Mouse (Mus musculus): ENCODE results near the gene Otx2. TPM values are rescaled to one million over a fixed set of nuclear protein-coding genes. Genes with fewer than 3 reads are reported as not detected.

The Otx2 gene
- polyA plus RNA-seq, 1 experiment: not detected

- TF ChIP-seq POLR2A (IDR thresholded peaks at IDR 0.05; ENCODE audit: low read depth, low read length) (no peak), CTCF (IDR thresholded peaks at IDR 0.05; ENCODE audit: extremely low read depth, insufficient read depth, insufficient read length, insufficient replicate concordance) (no peak)
- H3K4me1 ChIP-seq (ENCODE audit: control insufficient read depth, insufficient read depth, insufficient read length): no peaks in the 10 kb centered on the region
- H3K4me3 ChIP-seq (ENCODE audit: extremely low read depth, insufficient read depth, insufficient read length): no peak overlapping the region
- H3K27ac ChIP-seq (ENCODE audit: insufficient read depth, low read length): no peak overlapping the region
- peaks cover 10% of the 10 kb centered on the region for H3K27me3 ChIP-seq (ENCODE audit: control insufficient read depth, insufficient read depth, low read length)
- no peaks in the 10 kb centered on the region for H3K36me3 ChIP-seq (ENCODE audit: control insufficient read depth, insufficient read depth, low read length)
- no peak for DNase-seq (ENCODE audit: low read depth in 1 of 2, low spot score in 2 of 2)
- 18% methylated on average over 22 of the region's 22 CpGs for WGBS
Observed at GRCm38 (mm10) chr14:48653676-48654510, 19.7 kb downstream of the Otx2 start.

- WGBS: 67% methylated on average over 3 of the region's 3 CpGs
- peaks cover 12% of the 10 kb centered on the region for H3K27me3 ChIP-seq (ENCODE audit: control insufficient read depth, insufficient read depth, low read length)
- no peaks in the 10 kb centered on the region for H3K36me3 ChIP-seq (ENCODE audit: control insufficient read depth, insufficient read depth, low read length)
Observed at GRCm38 (mm10) chr14:48653081-48653480, 20.5 kb downstream of the Otx2 start.

GRCm38 (mm10) chr14:48652256-48652655 is 21.4 kb downstream of the Otx2 start:
- TF ChIP-seq POLR2A (IDR thresholded peaks at IDR 0.05; ENCODE audit: low read depth, low read length) (no peak), CTCF (IDR thresholded peaks at IDR 0.05; ENCODE audit: extremely low read depth, insufficient read depth, insufficient read length, insufficient replicate concordance) (no peak)
- no peaks in the 10 kb centered on the region for H3K36me3 ChIP-seq (ENCODE audit: control insufficient read depth, insufficient read depth, low read length)
- H3K27ac ChIP-seq (ENCODE audit: insufficient read depth, low read length): no peak overlapping the region
- no peak for DNase-seq (ENCODE audit: low read depth in 1 of 2, low spot score in 2 of 2)
- H3K4me1 ChIP-seq (ENCODE audit: control insufficient read depth, insufficient read depth, insufficient read length): no peaks in the 10 kb centered on the region
- WGBS: 37% methylated on average over 12 of the region's 12 CpGs
- no peak overlapping the region for H3K4me3 ChIP-seq (ENCODE audit: extremely low read depth, insufficient read depth, insufficient read length)
- peaks cover 12% of the 10 kb centered on the region for H3K27me3 ChIP-seq (ENCODE audit: control insufficient read depth, insufficient read depth, low read length)

More at GRCm38 (mm10) chr14:48653081-48653480, 20.5 kb downstream of the Otx2 start:
- Histone ChIP-seq H3K4me1 (ENCODE audit: control insufficient read depth, insufficient read depth, insufficient read length) (no peaks in the 10 kb centered on the region), H3K4me3 (ENCODE audit: extremely low read depth, insufficient read depth, insufficient read length) (no peak overlapping the region), H3K27ac (ENCODE audit: insufficient read depth, low read length) (no peak overlapping the region)
- TF ChIP-seq POLR2A (IDR thresholded peaks at IDR 0.05; ENCODE audit: low read depth, low read length) (no peak), CTCF (IDR thresholded peaks at IDR 0.05; ENCODE audit: extremely low read depth, insufficient read depth, insufficient read length, insufficient replicate concordance) (no peak)
- DNase-seq (ENCODE audit: low read depth in 1 of 2, low spot score in 2 of 2): no peak

GRCm38 (mm10) chr14:48651471-48652211 is 22.0 kb downstream of the Otx2 start:
- DNase-seq (ENCODE audit: low read depth in 1 of 2, low spot score in 2 of 2): no peak
- Histone ChIP-seq H3K4me1 (ENCODE audit: control insufficient read depth, insufficient read depth, insufficient read length) (no peaks in the 10 kb centered on the region), H3K4me3 (ENCODE audit: extremely low read depth, insufficient read depth, insufficient read length) (no peak overlapping the region), H3K27ac (ENCODE audit: insufficient read depth, low read length) (no peak overlapping the region), H3K27me3 (ENCODE audit: control insufficient read depth, insufficient read depth, low read length) (peaks cover 12% of the 10 kb centered on the region), H3K36me3 (ENCODE audit: control insufficient read depth, insufficient read depth, low read length) (no peaks in the 10 kb centered on the region)
- WGBS: 11% methylated on average over 26 of the region's 26 CpGs
- TF ChIP-seq CTCF (IDR thresholded peaks at IDR 0.05; ENCODE audit: extremely low read depth, insufficient read depth, insufficient read length, insufficient replicate concordance) (no peak), POLR2A (IDR thresholded peaks at IDR 0.05; ENCODE audit: low read depth, low read length) (no peak)

- Histone ChIP-seq H3K4me3 (ENCODE audit: extremely low read depth, insufficient read depth, insufficient read length) (no peak overlapping the region), H3K27ac (ENCODE audit: insufficient read depth, low read length) (no peak overlapping the region), H3K36me3 (ENCODE audit: control insufficient read depth, insufficient read depth, low read length) (no peaks in the 10 kb centered on the region), H3K4me1 (ENCODE audit: control insufficient read depth, insufficient read depth, insufficient read length) (no peaks in the 10 kb centered on the region), H3K27me3 (ENCODE audit: control insufficient read depth, insufficient read depth, low read length) (no peaks in the 10 kb centered on the region)
- TF ChIP-seq CTCF (IDR thresholded peaks at IDR 0.05; ENCODE audit: extremely low read depth, insufficient read depth, insufficient read length, insufficient replicate concordance) (no peak), POLR2A (IDR thresholded peaks at IDR 0.05; ENCODE audit: low read depth, low read length) (no peak)
- WGBS: 86% methylated on average over 12 of the region's 12 CpGs
- no peak for DNase-seq (ENCODE audit: low read depth in 1 of 2, low spot score in 2 of 2)
Observed at GRCm38 (mm10) chr14:48641462-48642395, 31.9 kb downstream of the Otx2 start.

- 94% methylated on average over 3 of the region's 3 CpGs for WGBS
- TF ChIP-seq POLR2A (IDR thresholded peaks at IDR 0.05; ENCODE audit: low read depth, low read length) (no peak), CTCF (IDR thresholded peaks at IDR 0.05; ENCODE audit: extremely low read depth, insufficient read depth, insufficient read length, insufficient replicate concordance) (no peak)
- Histone ChIP-seq H3K4me3 (ENCODE audit: extremely low read depth, insufficient read depth, insufficient read length) (no peak overlapping the region), H3K27ac (ENCODE audit: insufficient read depth, low read length) (no peak overlapping the region), H3K4me1 (ENCODE audit: control insufficient read depth, insufficient read depth, insufficient read length) (no peaks in the 10 kb centered on the region), H3K36me3 (ENCODE audit: control insufficient read depth, insufficient read depth, low read length) (no peaks in the 10 kb centered on the region), H3K27me3 (ENCODE audit: control insufficient read depth, insufficient read depth, low read length) (no peaks in the 10 kb centered on the region)
- DNase-seq (ENCODE audit: low read depth in 1 of 2, low spot score in 2 of 2): no peak
Observed at GRCm38 (mm10) chr14:48633141-48633540, 40.5 kb downstream of the Otx2 start.
